Mouse (Mus musculus) gastrocnemius, postnatal 4 days (tissue): ENCODE results near the gene Tmcc2. TPM values are rescaled to one million over a fixed set of nuclear protein-coding genes. Genes with fewer than 3 reads are reported as not detected.
"Not testable (repeated sequence)": the region's sequence is repeated elsewhere in the genome, so short reads cannot be mapped to it uniquely, and the experiment has no call there.

Experiments
- DNase-seq, 2 experiments: peaks; one replicate each; pipeline ENCODE4 v3.0.0; 2021 to 2022; ENCODE audit warnings: low spot score in 2 of 2, mixed read lengths in 2 of 2
- total RNA-seq, 2 experiments: library from RNA; stranded (reverse); gene quantifications; 2 replicates each; pipeline ENCODE4 v1.2.3; 2021

The Tmcc2 gene
- total RNA-seq, 2 experiments from 2014 or later: 27.0 to 29.6 TPM

DNA sequence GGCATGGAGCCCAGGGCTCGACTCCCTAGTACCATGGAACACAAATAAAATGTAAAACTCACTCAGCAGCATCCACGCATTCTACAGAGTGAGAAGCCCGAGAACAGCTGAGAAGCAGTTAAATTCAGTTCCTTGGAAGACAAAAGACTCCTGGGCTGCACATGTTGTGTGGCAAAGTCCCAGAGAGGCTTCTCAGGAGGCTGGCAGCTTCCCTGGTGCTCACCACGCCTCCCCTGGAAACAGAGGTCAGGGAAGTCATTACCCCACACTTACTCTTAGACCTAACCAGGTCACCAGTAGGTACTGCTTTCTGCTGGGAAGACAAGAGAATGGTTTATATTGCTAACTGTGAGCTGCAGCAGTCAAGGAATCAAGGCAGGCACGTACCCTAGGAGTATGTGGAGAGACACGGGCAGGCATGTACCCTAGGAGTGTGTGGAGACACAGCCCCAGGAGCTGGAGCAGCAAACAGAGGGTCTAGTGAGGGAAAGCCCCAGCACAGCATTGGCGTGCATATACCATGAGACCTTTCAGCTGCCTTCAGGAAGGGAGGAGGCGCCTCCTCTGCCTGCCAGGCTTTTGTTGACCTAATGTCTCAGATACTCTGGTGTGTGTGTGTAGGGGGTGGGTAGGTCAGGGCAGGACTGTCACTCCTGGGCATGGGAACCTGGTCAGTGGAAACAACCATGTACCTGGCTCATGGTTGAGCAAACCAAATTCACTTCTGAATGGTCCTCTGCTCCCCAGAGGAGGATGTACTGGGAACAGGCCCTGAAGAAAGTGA is 19.6 kb downstream of the Tmcc2 start:
- no peak for DNase-seq

DNA sequence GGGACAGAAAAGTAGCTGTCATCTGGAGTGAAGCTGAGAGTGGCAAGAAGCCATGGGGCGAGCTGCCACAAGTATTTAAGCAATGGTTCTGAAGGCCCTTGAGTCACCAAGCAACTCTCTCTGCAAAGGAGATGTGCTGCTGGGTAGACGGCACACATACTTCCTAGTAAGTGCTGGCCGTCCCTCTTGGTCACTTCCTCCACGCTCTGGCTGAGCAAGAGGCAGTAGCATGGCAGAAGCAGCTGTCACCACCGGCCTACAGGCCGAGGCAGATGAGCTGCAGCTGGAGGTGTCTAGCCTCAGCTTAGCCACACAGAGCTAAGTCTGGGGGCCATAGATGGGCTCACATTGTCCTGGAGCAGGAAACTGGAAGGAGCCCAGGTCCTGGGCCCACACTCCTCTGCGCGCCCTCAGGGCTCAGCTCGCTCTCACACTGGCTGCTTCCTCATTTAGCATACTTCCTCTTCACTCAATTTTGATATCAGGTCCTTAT is 20.4 kb downstream of the Tmcc2 start:
- DNase-seq: no peak

DNA sequence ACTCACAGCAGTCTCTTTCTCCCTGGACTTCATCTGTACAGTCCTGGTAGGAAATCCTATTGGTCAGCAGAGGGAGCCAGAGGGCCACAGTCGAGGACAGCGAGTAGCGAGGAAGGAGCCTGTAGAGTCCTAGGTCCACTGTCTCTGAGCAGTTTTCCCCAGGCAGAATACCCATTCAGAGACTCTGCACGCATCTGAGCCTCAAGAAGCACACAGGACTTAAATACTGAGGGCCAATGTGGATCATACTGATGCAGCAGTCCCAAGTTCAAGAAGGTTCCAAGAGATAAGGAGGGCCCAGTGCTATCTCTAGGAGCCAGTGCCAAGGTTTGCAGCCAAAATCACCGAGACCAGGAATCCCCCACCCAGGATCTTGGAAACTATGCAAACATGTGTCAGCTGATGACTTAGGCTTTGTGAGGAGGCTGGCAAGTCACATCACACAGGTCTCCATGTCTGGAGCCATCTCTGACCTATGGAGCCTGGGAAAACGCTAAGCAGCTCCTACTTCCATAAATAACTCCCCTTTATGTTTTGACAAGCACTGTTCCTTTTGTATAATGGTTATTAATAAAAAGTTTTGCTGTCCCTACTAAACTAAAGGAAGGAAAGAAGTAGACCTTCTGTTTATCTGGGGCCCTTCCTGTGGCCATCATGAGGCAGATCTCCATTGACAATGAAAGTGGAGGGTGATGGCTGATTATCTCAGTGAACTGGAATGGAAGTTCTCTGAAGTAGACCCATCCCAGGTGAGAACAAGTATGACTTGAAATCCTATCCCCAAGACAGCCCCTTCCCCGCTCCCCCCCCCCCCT is 23.2 kb downstream of the Tmcc2 start:
- peak; percentile 71 to 85 for DNase-seq

DNA sequence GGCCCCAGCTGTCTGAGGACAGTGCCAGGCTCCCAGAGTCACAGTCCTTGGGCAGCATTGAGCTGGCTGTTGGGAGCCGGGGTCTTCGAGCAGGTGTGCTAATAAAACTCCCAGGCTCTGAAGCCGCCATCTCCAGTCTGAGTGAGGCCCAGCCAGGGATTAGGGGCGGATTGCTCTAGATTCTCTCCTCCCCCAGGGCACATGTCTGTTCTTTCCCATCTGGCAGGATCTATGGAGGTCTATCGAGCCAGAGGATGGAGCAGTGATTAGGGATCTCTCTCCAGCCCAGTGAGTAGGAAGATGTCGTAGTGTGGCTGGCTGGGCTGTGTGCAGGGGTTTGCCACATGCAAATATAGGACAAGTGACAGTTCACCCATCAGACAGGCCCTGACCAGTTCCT is 24.1 kb downstream of the Tmcc2 start:
- DNase-seq: no peak

DNA sequence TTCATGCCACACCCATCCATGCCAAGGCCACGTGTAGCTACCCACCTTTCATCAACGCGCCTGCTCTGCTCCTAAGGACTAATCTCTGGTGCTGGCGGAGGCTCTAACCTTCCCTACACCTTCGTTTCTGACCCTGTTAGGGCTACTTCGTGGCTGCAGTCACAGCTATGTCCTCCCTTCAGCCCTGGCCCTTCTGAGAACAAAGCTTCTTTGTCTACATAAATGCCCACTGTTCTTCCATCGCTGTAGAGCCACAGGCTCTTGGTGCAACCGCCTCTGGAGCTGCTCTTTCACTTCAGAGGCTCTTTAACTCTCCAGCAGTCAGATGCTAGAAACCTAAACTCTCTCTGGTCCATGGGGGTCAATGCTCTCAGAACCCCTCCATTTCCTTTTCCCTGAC is 24.8 kb downstream of the Tmcc2 start:
- no peak for DNase-seq

DNA sequence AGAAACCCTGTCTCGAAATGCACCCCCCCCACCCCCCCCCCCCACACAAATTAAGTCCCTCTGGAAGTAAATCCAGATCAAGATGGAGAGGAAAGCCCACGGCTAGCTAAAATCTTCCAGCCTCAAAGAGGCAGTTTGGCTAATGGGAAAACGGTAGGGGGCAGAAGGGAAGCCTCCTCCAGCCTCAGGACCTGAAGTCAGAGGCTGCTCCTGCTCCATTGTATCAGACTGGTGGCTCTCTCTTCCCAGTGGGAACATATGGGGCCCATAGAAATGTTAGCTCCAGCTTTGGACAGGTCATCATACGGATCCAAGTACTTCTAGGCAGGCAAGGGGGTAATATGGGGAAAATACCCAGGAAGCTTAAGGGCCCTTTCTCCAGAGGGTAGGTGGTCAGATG is 25.4 kb downstream of the Tmcc2 start:
- no peak for DNase-seq

DNA sequence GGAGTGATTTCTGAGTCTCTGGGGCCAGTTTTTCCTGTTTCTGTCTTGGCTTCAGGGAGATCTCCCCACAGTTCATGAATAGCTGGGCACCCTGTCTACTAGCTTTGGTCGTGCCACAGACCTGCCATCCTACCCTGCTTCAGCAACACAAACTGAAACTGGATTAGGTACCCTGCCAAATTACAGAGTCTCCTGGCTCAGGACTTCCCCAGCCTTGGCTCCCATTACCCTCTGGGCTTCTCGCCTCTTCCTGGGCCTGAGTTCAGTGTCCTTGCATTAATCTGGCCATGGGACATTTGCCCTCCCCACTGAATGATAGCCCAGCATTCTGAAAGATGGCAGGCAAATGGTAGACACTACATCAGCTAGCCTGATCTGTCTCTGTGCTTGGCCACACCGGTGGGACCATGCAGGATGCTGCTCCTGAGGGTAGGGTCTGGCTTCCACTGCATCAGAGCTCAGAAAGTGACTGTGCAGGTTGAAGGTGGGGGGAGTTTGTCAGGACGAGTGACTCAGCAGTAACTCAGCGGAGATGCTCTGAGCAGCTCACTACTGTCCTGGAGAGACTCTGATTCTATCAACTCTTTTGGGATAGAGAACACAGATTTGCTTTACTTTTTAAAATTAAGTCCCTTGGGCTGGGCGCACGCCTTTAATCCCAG is 26.1 kb downstream of the Tmcc2 start:
- DNase-seq: no peak

DNA sequence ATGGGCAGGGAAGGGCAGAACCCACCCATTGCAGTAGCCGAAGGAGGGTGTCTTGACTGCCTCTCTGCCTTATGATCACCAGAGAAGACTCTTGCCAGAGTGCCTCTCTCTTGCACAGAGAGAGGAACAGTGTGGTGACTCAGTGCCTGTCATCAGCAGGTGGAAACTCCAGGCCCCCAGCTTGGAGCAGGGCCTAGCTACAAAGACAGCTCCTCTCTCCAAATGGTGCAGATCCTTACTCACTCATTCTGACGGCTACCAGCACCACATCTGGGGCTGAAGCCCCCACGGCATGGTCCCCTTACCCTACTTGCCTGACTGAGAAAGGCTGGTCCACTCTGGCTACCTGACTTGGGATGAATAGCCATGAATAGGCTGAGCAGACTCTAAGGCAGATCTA is 26.7 kb downstream of the Tmcc2 start:
- DNase-seq: no peak

DNA sequence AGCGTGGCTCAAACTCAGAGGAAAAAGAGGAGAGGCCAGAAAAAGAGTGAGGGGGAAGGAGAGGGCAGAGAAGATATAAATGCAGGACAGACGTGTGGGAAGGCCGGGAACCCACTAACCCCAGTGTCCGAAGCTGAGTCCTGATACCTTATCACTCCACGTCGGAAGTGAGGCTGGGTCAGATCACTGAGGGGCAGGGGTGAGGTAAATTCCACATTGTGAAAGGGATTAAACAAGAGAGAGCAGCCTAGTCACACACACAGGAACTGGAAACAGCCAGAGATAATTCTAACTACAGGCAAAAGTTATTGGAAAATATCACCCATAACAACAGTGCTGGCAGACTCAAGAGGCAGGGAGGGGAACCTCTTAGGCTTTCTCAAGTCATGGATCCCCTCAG is 29.1 kb downstream of the Tmcc2 start:
- no peak for DNase-seq

DNA sequence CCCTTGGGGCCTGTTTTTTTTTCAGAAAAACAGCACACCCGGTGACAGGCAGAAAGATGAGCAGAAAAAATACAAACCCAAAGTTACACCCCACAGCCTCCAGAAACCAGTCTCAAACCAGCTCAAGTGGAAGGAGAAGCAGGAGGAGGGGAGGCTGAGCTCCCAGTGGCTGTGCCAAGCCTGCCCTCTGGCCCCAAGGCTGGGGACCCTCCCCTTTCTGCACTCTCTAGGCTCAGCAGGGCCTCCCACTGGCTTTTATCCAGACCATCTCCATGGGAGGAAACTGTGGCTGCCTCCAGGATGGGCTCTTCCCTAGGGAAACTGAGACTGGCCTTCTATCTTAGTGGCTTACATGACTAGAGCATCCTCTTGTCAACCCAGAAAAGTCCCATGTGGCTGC is 34.2 kb downstream of the Tmcc2 start:
- DNase-seq: no peak

DNA sequence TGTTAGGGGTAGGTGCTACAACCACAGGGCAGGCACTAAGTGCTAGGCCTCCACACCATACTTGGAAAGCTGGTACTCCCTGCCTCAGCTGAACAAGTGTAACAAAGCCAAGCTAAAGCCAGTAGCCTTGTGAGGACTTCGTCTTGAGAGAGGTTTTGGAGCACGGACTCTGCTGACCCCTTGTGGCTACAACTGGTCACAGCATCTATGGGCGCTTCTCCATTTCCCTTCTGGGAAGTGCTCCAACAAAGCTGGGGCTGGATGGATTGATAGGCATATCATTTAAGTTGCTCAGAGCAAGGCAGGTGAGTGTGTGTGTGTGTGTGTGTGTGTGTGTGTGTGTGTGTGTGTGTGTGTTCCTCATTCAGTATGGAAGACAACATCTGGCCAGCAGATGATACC is 35.2 kb downstream of the Tmcc2 start:
- peak; percentile 67 to 80 for DNase-seq

DNA sequence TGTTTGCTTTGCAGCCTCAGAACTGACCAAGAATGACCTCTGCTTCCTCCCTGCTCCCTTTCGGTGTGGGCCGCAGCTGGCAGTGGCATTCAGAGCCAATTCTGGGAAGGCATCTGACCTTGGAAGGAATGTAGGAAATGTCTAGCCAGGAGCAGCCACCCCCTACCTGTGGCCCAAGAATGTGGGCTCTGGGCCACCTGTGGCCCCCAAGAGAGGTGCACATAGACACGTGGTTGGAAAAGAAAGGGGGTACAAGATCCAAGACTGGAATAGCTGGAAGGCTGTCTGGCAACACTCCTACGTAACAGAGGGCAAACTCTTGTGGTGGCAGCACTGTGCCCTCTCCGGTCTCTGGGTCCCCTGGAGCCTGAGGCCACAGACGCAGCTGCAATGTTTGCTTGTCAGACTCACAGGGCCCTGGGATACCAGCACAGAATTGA is 35.9 kb downstream of the Tmcc2 start:
- no peak for DNase-seq

DNA sequence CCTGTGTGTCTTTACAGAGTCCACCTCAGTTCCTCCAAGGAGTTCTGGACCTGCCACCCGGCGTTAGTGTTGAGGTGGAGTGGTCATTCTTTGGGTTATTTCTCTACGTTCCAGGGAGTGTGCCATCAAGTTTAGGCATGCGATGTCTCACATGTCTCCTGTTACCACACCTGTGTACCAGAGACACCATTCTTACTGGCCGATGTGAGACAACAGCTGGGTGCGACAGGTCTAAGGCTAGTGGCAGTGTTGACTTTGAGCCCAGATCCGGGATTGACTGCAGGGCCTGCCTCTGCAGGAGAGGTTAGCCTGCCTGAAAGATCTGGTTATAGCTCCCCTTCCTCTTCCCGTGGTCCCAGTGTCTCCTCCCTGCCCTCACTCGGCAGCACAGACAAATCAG is 36.8 kb downstream of the Tmcc2 start:
- no peak for DNase-seq

DNA sequence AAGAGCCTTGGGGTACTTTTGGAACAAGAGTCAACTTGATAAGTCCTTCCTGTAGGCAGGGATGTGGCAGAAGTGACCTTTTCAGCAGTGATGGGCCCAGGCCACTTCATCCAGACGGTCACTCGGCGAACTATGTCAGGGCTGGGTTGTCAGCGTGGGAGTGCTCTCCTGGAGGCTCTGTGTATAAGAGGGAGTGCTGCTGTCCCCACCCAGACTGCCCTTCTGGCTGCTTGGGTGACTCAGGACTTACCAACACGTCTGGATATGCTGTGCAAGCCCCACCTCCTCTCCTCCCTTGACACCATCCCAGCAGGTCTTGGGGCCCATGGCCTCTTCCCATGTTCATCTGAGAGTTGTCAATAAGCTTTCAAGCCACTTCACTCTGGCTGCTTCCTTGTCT is 37.7 kb downstream of the Tmcc2 start:
- no peak for DNase-seq

DNA sequence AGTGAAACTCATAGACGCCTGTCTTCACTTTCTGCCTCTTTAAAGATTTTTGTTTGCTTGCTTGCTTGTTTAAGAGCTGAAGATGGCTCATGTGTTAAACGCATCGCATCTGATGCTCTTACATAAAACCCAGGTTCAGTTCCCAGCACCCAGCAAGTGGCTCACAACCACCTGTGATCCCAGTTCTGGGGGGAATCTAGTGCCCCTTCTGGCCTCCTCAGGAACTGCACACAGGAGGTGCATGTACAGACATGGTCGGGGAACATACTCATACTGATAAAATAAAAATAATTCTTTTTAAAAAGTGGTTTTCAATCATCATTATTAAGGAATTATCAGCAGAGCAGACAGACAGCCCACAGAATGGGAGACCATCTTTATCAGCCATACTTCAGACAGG is 40.0 kb downstream of the Tmcc2 start:
- DNase-seq: no peak

DNA sequence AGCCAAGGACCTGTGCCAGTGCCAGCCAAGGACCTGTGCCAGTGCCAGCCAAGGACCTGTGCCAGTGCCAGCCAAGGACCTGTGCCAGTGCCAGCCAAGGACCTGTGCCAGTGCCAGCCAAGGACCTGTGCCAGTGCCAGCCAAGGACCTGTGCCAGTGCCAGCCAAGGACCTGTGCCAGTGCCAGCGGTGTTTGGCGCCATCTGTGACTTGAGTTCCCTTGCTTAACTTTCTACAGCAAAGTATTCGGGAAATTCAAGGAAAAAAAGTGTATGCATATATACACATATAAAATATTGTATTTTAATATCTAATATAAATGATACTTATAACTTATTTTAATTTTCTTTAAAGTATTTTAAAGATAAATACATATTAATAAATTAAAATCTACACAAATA is 41.5 kb downstream of the Tmcc2 start:
- DNase-seq: not testable (repeated sequence)

DNA sequence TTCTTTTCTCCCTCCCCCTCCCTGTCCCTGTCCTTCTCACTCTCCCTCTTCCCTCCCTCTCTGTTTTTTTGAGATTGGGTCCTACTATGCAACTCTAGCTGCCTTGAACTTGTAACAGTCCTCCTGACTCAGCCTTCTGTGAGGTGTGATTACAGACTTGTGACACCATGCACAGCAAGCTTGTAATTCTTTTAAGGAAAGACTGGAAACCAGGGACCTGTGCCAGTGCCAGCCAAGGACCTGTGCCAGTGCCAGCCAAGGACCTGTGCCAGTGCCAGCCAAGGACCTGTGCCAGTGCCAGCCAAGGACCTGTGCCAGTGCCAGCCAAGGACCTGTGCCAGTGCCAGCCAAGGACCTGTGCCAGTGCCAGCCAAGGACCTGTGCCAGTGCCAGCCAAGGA is 42.0 kb downstream of the Tmcc2 start:
- DNase-seq: not testable (repeated sequence)

DNA sequence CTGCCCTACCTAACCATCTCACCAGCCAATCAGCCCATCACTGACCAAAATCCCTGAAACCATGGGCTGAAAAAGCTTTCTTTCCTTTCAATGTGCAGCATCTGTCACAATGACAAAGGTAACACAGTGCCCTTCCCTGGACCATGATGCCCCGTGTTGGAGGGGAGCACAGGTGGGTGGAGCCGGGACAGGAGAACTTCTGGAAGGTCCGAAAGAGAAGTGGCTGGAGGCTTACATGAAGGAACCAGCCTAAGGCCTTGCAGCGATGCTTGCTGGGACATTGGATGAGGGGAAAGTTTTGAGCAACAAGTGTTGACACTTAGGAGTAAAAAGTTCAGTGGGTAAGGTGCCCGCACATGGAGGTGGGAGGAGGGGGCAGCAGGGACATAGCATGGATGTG is 42.7 kb downstream of the Tmcc2 start:
- DNase-seq: no peak

DNA sequence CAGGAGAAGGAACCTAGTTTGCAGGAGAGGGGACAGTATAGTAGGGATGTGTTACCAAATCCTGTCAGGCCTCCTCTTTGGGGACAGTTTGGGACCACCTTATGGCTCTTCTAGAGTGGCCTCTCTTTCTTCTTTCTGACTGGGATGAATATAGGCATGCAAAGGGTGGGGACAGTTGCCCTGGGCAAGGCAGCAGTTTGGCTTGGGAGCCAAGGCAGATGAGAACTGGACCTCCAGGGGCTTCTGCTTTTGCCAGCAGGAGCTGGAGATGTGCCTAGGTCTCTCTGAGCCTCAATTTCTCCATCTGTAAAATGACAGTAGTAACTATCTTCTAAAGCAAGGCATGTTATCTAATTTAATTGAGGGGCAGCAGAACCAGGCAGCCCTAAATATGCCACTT is 44.1 kb downstream of the Tmcc2 start:
- no peak for DNase-seq

DNA sequence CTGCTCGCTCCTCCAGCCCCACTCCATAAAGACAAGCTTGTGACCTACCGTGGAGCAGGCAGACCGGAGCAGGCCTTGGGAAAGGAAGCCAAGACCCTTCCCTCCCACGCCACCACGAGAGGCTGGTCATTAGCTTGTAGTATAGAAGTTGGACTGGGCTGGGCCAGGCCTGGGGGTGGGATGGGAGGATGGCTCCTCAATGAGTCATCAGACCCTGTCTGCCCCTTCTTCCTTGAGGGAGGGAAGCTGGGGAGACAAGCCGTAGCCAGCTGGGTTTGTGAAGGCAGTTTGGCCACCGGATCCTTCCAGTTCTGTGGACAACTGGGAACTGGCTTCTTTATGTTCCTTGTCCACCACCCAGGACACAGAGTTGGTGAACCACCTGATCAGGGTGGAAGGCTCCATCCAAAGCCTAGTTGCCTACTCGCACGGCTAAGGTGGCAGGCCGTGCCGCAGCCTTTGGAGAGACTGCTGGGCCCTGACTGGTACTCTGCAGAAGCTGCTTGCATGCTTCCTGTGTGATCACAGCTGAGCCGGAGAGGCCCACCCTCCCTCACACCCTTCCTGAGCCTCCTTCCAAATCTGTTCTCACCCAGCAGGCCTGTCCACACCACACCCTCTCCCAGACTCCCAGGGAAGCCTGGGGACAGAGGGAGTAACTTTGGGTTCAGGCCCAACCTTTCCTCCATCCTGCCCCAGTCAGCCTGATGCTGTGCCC is 44.8 kb downstream of the Tmcc2 start:
- DNase-seq: peak in 1 of 2 experiments; percentile 52

DNA sequence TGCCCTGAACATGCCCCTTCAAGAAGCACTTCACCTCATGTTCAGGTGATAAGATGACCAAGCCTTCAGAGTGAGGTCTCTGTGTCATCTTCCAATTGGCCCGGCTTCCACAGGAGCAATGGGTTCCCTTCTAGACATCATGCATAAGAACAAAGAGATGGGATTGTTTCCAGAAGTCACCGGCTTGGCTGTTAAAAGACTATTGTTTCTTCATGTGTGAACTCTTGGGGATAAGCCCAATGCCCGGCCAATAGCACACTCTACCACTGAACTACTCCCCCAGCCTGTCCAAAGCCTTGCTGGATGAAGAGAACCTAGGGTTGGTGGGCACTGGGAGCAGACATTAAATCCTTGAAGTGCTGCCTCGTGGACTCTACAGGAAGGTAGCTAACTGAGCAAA is 45.6 kb downstream of the Tmcc2 start:
- DNase-seq: no peak
